Mouse (Mus musculus) kidney, adult 18-20 months (tissue): Measurements from ENCODE around the gene Timp2.
"Not testable (repeated sequence)": the region's sequence is repeated elsewhere in the genome, so short reads cannot be mapped to it uniquely, and the experiment has no call there.

ENCODE experiments used
- DNase-seq: peaks from one replicate; pipeline ENCODE4 v3.0.0; 2021

The Timp2 gene

DNA sequence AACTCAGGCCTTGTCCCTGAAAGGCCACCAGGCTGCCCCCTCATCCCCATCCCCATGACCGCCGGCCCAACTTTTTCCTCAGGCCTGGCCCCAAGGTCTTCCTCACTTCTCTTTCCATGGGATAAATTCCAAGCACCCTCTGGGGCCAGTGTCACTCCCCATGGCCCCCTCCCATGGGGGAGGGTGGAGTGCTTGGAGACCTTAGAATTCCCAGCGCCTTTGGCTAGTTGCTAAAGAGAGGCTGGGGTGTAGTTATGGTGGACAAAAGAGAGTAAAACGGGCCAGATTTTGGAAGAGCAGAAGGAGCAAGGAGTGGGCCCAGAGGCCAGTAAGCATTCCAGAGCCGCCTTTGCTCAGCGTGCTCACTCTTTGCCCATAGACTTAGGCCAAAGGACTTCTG lies at the start of gene Timp2:
Timp2 (minus strand) TSS at position 101 of the 400 bp plus-strand sequence.
- DNase-seq = no peak

DNA sequence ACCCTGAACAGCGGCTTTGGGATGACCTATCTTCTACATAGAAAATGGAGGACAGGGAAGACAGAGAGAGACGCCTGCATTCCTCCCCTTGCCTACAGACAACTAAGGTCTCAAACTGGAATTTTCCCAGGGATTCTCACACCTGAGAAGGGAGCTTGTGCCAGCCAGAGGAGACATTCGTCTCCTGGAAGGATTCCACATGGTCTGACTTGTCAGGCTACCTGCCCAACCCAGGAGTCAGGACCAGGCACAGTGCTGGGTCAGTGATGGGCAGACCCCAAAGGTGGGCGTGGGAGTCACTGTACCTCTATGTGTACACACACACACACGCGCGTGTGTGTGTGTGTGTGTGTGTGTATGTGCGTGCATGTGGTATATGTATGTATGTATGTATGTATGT lies 49.8 kb upstream of the Timp2 start:
- DNase-seq = no peak

DNA sequence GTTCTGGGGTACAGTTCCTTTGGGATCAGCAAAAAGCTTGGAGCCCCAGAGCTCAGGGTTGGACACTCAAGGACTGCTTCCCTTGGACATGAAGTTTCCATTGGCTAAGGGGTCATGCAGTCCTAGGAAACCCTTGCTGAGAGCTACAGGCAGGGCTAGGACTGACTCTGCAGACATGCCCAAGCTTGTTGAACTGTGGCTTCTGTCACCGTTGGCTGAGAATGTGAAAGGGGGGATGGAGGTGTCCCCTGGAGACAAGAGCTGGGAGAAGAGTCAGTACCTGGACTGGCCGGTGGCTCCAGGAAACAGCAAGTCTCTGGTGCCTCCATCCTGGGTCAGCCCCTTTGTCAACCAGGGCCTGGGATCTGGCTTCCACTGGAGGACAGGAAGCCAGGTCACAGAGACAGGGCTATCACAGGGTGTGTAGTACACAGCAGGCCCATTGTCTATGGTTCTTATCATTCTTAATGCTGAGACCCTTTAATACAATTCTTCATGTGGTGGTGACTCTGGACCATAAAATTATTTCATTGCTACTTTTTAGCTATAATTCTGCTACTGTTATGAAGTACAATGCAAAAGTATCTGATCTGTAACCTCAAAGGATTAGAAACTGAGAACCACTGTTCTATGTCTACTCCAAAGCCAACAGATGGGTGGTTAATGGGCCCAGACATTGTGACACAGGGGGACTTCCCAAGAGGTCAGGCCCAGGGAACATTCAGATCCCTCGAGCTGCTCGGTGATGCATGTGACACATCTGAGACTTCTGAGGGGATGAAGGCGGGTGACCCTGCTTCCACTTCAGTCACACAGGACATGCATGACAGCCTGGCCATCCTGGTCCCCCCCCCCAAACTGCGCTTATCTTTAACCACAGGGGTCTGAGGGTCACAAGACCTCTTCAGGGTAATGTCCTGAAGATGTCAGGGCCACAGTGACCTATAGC lies 48.7 kb upstream of the Timp2 start:
- no peak for DNase-seq

DNA sequence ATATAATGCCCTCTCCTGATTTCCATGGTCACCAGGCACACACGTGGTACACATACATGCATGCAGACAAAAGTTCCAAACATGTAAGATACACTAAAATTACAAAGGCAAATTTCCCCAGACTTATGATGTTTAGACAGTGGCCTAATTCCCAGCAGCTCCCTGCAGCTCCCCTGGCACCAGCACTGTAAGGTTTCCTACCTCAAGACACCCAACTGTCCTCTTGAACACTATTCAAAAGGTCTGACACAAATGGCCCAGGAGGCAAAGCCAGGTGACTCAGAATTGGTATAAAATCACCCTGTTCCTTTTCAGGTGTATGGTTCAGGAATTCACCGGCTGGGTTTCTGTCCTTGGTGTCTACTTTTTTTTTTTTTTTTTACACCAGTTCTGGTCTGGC lies 47.6 kb upstream of the Timp2 start:
- DNase-seq = no peak

DNA sequence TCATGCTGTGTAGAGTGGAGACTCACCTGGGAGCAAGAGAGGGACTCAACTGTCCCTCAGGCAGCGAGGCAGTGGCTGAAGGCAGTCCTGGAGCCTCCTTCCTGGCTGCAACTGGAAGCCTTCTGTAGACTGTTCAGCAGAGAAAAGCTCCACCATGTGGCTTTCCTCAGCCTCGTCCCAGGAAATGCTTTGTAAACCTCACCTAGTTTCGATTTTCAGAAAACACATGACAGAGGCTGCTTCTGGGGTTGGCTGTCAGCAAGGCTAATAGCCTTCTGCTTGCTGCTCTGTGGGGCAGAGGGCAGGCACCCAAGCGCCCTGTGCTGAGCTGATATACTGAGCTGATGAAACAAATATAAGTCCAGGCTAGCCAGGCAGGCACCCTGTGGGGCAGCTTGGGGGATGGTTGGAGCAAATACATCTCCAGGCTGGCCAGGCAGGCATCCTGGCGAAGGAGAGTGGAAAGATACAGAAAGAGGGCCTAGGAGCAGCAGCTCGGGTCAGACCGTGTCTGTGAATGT lies 46.3 kb upstream of the Timp2 start, which contains the start of gene Lgals3bp:
Lgals3bp (minus strand) TSS at position 333 of the 521 bp plus-strand sequence.
- DNase-seq = peak; percentile 68

DNA sequence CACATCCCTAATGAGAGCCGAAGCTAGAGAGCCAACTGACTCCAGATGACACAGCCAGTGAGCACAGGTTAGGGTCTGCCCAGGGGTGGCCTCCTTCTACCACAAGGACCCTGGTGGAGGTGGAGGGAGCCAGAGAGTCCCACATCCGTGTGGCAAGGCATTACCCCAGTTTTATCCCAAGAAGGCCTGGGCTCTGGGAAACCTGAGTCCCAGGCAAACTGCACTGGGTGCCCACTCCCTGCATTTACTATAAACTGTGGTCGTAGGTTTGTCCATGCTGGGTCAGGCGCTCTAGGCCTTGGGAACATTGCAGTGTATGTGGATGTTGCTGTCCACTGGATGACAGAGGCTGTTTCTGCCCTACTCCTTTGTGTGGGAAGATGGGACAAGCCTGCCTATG lies 45.7 kb upstream of the Timp2 start:
- DNase-seq = no peak

DNA sequence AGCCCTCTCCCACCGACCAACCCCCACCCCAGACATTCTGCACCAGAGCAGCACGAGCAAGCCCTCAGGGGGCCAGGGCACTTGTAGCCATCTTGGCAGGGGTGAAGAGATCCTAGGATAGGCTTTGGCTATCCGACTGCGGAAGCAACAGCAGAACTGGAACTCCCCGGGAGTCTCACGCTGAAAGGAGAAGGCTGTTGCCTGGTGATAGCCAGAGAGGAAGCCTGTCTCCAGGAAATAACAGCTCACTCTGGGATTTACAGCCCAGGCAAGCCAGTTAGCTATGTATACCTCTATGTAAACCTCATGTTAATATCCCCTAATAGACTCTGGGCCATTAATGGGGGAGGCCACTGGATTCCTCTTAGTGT lies 45.0 kb upstream of the Timp2 start:
- no peak for DNase-seq

DNA sequence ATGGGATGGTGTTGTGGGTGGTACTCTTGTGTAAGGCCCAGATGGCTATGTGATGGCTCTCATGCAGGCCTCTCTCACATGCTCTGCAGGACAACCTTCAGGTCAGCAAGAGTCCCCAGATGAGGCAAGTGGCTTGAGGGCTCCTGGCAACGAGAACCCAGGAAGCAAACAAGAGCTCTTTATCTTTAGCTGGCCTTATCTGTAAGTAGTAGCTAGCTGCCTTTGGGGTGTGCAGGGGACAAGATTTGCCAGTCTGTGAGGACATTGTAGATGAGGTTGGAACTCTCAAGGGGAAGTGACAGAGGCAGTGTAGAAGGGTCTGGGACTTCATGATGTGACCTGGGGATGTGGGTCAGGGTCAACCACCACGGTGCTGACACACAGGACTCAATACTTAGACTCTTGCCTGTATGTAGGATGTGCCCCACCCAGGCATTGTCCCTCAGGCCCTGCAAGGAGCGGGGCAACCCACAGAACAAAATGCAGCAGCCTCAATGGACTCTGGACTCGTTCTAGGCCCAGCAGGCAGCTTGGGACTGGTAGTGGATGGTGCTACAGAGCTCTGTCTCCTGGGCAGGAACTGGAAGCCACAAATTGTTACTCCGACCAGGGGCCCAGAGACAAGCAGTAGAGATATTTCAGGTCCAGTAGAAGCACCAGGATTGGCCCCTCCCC lies 44.5 kb upstream of the Timp2 start:
- no peak for DNase-seq

DNA sequence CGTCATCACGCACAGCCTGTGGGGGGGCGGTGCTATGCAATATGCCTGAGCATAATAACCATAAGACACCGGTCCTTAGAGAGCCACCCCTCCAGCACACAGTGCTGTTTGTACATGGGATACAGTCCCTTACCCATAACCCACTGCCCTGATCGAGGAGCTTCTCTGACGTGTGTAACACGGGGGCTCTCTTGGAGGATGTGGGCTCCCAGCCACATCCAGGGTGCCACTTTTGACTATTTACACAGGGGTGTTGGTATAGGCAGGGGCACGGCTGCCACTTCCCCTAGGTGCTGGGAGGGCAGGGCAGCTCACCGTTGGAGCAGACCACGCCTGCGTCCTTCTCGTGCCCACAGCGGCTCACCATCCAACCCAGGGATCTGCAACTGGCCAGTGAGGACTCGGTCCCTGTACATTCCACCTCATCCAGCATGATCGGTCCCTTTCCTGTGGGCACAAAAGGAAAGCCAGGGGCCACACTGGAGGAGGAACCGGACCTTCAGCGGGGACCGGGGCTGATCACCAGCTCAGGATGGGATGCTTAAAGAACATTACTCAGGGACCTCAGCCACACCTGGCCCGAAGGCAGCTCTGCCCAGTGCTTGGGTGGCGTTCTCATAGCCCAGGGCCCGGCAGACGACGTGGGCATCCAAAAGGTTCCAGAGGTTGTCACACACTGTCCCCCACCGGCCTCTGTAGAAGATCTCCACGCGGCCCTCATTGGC lies 42.4 kb upstream of the Timp2 start:
- DNase-seq = no peak

DNA sequence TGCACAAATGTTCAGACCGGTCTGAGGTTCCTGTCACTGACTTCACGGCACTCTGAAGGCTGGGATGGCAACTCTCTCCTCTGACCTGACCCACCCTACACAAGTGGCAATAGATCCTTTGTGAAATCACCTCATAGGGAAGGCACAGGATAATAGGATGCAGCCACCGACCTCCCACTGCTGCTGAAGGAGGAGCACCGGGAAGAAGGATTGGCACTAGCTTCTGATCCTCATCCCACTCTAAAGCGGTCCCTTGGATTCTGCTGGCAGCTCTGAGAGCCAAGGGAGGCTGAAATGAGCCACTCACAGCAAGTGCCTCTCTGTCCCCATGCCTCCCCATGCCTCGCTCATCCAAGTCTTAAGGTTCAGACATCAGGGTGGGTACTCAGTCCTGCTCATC lies 39.0 kb upstream of the Timp2 start:
- no peak for DNase-seq

DNA sequence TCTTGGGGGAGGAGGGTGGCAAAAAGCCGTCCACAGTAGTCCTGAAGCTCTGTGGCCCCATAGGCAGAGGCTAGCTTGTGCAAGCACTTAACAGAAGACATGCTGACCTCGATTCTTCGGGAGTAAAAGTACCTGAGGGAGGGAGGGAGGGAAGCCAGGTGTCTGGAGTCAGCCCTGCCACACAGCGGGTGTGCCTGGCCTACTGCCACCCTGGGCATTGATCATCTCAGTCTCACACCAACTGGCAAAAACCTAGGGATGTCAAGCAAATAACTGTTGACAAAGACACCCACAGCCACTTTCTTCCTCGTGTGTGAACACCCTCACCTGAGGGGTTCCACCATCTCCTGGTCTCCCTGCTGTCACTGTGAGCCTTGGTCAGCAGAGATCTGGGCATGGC lies 38.5 kb upstream of the Timp2 start:
- DNase-seq = no peak

DNA sequence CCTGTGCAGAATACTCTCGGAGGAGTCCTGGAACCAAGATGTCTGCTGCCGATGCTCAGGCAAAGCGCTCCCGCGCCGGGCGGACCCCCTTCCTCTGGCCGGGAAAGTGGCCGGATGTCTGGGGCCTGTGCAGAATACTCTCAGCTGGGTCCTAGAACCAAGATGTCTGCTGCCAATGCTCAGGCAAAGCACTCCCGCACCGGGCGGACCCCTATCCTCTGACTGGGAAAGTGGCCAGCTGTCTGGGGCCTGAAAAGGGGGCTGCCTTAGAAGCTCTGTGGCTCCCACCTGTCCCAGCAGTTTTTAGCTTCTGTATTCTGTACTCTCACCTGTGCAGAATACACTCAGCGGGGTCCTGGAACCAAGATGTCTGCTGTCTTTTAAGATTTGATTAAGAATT lies 32.3 kb upstream of the Timp2 start:
- not testable (repeated sequence) for DNase-seq

DNA sequence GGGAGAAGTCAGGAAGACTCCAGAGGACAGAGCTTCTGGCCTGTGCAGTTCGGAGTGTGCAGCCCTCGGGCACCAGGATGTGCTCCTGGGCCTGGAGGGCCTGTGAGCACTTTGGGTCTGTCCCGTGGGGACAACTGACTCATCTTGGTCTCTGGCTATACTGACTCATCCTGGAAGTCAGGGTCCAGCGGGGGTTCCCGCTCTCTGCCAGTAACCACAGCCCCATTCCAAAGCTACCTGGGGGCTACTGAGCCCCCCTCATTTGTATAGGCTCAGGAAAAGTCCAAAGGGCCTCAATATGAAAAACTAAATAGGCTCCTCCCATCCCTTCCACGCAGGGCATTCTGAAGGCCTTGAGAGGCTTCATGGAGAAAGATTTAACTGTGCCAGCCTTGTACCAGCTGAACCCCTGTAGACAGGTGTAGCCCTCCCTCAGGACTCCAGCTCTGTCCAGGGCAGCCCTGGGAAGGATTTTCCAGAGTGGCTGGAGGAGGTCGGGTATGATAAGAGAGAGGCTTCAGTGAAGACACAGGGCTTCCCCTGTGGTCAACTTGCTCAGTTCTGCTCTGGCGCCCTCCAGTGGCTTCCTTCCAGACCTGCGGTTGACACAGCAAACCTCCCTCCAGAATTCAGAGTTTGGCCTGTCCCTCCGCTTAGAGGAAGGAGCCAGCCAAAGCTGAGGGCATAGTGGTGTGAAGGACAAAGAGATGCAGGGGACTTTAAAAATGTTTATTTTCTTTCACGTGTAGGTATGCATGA lies 23.9 kb upstream of the Timp2 start:
- peak; percentile 77 for DNase-seq

DNA sequence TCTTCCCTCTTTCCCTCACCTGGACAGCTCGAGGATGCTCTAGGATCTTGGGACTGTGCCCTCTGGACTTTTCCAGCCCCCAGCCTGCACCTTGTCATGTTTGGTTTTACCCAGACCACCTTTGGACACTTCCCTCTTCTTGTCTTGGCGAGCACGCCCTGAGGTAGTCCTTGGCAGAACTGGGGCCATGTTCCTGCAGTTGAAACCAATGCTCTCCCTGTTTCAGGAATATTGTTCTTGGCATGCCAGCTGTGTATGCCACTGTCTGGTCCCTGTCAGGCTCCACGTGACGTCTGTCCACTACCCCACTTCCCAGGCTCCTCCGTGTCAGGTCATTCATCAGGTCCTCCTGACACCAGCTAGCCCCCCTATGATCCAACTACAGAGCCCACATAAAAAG lies 23.1 kb upstream of the Timp2 start:
- DNase-seq = no peak

DNA sequence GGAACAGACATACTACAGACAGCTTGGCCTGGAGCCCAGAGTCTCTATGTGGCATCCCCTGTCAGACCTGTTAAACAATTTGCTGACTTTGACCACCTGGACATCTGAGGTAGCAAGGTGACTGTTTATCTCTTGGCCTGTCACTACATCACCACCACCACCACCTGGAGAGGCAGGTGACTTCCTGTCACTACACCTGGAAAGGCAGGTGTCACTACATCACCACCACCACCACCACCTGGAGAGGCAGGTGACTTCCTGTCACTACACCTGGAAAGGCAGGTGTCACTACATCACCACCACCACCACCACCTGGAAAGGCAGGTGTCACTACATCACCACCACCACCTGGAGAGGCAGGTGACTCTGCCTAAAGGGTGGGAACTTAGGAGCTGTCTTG lies 20.8 kb upstream of the Timp2 start:
- not testable (repeated sequence) for DNase-seq

DNA sequence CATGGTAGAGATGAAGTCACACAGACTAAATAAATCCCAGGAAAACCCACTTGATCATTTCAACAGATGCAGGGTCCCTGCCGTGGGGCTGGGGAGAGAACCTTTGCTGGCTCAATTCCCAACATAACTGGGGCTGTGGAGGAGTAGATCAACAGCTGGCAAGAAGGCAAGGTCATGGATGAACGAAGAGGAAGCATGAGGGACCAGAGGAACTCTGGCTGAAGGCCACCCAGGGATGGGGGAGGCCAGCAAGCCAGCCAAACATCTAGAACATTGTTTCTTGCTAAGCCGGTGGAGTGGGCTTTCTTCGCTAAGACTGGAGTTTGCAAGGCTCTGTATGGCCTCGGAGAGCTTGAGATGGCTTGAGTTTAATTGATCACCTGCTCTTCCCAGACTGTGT lies 20.3 kb upstream of the Timp2 start:
- DNase-seq = no peak

DNA sequence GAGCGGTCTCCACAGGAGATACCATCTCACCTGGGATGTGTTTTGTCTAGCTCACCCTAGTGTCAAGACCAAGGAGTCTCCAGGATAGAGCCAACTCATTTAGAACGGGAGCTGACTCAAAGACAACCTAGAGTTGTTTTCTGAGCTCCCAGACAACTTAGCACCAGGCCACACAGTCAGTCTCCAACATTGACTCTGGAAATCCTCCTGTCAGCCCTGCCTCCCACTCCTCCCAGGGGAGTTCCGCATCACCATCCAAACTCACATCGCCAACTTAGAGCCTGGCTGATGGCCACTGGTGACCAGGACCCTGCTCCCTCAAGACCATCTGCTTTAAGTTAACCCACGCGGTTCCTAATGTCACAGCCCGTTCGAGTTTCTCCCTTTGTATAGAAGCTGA lies 19.9 kb upstream of the Timp2 start:
- DNase-seq = no peak

DNA sequence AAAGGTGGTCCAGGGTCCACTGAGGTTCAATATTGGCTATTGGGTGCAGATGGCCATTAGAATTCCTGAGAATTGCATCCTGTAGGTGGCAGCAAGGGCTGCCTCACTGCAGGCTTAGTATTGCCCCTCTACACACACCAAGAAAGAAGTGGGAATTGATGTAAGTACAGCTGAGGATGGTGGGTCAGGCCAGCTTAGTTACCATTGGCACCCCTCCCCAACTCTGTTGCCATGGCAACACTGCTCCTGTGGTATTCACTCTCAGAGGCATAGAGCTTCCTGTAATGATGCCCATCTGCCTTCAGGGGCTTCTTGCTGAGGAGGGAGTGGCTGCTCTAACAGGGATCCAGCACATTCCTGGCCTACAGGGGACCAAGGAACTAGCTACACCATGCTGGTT lies 19.5 kb upstream of the Timp2 start:
- DNase-seq = no peak

DNA sequence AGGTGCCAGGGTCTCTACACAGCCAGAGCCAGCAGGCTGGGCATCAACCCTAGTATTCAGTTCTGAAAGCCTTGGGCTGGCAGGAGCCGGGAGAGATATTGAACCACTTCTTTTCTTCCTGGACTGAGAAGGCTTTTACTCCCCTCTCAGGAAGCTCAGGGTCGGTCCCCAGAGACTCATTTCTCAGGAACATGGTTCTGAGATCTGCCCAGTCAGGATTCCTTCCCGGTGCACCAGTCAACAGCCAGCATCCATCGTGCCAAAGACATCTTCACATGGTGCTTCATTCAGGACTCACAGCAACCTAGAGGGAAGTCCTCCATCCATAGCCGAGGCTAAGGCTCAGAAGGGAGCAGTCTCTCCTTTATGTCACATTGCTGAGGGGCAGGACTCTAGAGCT lies 19.0 kb upstream of the Timp2 start:
- DNase-seq = no peak

DNA sequence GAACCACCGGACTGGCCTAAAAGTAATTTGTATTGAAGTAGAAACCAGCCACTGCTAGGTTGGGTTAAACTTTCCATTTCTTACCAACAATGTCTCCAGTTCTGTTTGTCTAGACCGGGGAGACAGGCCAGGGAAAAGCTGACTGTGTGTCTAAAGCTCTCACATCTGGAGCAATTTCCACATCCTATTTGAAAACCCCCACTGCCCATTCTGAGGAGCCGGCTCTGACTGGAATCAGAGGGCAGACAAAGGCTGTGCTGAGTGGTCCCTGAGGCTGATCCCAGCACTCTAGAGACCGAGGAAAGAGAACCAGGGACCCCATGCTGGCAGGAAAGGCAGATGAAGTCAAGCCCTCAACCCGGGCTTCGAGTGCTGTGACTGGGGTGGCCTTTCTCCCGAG lies 17.1 kb upstream of the Timp2 start:
- no peak for DNase-seq

DNA sequence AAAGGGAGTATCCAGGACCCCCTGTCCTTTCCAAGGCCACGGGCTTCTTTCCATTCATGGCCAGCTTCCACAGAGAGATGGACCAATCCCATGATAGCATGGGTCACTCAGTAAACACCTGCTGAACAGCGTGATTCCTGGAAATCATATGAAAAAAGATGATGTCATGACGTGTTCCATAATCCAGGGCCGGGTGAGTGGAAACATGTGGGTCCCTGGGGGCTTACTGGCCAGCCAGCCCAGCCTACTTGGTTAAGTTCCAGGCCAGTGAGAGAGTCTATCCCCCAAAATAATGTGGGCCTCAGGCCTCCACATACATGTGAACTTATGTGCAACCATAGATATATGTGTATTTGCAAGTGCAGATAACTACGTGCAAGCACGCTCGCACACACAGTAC lies 16.3 kb upstream of the Timp2 start:
- no peak for DNase-seq

DNA sequence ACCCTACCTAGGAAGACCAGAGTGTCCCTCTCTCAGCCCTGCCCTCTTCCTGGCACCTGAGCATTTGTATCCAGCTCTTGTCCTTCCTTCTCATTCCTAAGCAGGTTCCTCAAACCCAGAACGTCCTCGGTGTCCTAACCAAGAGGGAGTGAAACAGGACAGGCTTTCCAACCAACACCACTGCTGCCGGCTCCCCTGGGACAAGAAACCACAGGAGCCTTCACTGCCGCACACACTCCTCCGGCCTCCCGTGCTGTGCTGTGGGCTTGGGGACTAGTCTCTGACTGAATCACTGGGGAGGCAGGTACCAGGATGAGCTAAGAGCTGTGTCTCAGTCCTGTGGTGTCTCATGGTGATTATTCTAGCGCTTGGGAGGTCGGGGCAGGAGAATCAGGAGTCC lies 14.1 kb upstream of the Timp2 start:
- no peak for DNase-seq

DNA sequence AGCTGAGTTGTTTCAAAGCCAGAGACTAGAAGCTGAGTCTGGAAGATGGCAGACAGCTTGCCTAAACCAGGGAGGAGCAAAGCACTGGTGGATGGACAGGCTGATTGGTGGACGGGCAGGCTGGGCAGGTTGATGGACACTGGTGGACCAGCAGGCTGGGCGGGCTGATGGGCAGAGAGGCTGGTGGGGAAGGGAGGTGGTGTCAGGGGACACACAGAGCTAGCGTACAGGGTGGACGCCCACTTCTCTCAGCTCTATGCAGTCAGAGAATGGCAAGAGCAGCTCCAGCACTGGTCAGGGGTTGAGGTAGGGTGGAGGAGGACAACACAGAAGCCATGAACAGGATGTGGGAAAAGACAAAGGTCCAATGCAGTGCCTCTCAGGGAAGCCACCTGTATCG lies 13.7 kb upstream of the Timp2 start:
- DNase-seq = no peak
